Mouse (Mus musculus): ENCODE data around the gene Grid2.

DNA sequence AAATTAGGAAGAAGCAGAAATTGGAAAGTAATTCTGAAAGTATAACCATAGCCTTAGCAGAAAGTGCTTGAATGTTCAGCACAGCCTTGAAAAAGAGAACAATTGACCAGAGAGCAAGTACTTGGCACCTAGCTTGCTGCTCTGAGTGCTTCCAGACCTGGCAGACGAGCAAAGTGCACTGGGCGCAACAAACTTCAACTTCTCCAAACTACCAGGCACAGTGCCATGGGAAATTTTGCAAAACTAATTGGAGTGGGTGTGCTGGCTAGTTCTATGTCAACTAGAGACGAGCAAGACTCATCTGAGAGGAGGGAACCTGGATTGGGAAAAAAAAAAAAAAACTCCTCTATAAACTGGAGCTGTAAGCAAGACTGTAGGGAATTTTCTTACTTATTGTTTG, 980.7 kb downstream of the Grid2 start:
- TF ChIP-seq POLR2A (IDR thresholded peaks at IDR 0.05; ENCODE audit: borderline replicate concordance, control insufficient read depth, low read depth, low read length) (no peak), CTCF (IDR thresholded peaks at IDR 0.05; ENCODE audit: control insufficient read depth, insufficient read depth, low read length) (no peak)

All from bone marrow, adult 2 months (tissue).